Mouse (Mus musculus) midbrain, embryonic 15.5 days (tissue): ENCODE data around the gene Sertad2. TPM values are rescaled to one million over a fixed set of nuclear protein-coding genes. Genes with fewer than 3 reads are reported as not detected.

Source experiments
- ATAC-seq: fragments of 200-750 bp; cut with Nextera tagmentation; replicated peaks from 2 replicates; pipeline ENCODE4 v1.8.0; 2017; ENCODE audit warnings: moderate TSS enrichment
- H3K27ac ChIP-seq: fragments of 300-500 bp; sonication (generic); 2 replicates; pipeline ENCODE4 v1.5.1; 2015; ENCODE audit warnings: mild to moderate bottlenecking, inconsistent platforms
- H3K27me3 ChIP-seq: fragments of 300-500 bp; sonication (generic); replicated peaks from 2 replicates; pipeline ENCODE4 v1.6.1; 2015; ENCODE audit warnings: inconsistent platforms
- H3K36me3 ChIP-seq: fragments of 300-500 bp; sonication (generic); replicated peaks from 2 replicates; pipeline ENCODE4 v1.6.1; 2015; ENCODE audit warnings: inconsistent platforms
- H3K4me1 ChIP-seq: fragments of 300-500 bp; sonication (generic); 2 replicates; pipeline ENCODE4 v1.6.1; 2015; ENCODE audit warnings: inconsistent platforms
- H3K4me2 ChIP-seq: fragments of 300-500 bp; sonication (generic); 2 replicates; pipeline ENCODE4 v1.6.1; 2015; ENCODE audit warnings: inconsistent platforms, mild to moderate bottlenecking, moderate library complexity
- H3K4me3 ChIP-seq: fragments of 300-500 bp; sonication (generic); 2 replicates; pipeline ENCODE4 v1.5.1; 2015; ENCODE audit warnings: mild to moderate bottlenecking, inconsistent platforms
- H3K9ac ChIP-seq: fragments of 300-500 bp; sonication (generic); 2 replicates; pipeline ENCODE4 v1.6.1; 2015; ENCODE audit warnings: mild to moderate bottlenecking, inconsistent platforms
- H3K9me3 ChIP-seq: fragments of 300-500 bp; sonication (generic); 2 replicates; pipeline ENCODE4 v1.6.1; 2016; ENCODE audit warnings: inconsistent platforms
- WGBS: fragments of 180-500 bp; shearing (Covaris S2); methylation state at CpG from one replicate; pipeline ENCODE4 v1.1.7; 2015; ENCODE audit warnings: mixed read lengths; 5-methylcytosine and 5-hydroxymethylcytosine counted together
- polyA plus RNA-seq: library from polyadenylated mRNA; unstranded; fragments of >200 nt; fragmentation: Nextera tagmentation; extraction: Ambion mirVana; gene quantifications from 2 replicates; pipeline ENCODE4 v1.2.1, GENCODE M21; 2015

Sertad2 gene
- 27.7 and 32.3 TPM in 2 replicates for polyA plus RNA-seq

DNA sequence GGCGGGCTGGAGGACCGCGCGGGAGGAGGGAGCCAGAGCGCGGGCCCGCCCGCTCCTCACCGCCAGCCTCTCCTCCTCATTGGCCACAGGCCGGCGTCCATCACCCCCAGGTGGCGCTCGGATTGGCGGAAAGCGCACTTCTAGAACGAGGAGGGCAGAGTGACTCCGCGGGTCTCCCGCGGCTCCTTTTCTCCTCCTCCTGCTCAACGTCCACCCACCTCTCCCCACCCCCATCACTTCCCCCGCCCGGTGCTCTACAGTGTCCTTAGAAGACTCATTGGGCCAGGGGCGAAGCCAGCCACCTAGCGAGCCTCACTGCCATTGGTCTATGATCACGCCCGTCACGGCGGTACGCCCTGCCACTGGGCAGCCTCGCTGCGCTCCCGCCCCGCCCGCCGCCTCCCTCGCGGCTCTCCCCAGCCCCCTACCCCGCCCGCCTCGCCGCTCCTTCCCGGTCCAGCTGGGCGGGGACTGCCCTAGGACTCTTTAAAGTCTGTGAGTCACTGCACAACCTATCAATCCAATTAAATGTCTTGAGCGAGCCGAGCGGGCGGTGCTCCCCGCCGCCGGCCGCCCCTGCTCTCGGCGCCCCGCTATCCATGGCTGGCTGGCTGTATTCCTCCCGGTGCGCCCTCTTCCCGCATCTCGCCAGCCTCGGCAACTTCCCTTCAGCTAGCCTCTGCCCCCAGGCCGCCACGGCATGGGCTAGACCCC lies at the start of gene Sertad2:
Sertad2 (plus strand) TSS at position 515 of the 714 bp plus-strand sequence.
- Histone ChIP-seq H3K9me3 (no peaks in the 10 kb centered on the region), H3K4me3 (peak within 1 kb of the TSS; percentile 88), H3K36me3 (no peaks in the 10 kb centered on the region), H3K9ac (peak within 1 kb of the TSS; percentile 59), H3K27ac (peak within 1 kb of the TSS; percentile 94), H3K4me1 (peaks cover 24% of the 10 kb centered on the region), H3K4me2 (peak within 1 kb of the TSS; percentile 71), H3K27me3 (no peaks in the 10 kb centered on the region)
- ATAC-seq, result peak; percentile 99
- 0% methylated on average over 54 of the region's 62 CpGs for WGBS

DNA sequence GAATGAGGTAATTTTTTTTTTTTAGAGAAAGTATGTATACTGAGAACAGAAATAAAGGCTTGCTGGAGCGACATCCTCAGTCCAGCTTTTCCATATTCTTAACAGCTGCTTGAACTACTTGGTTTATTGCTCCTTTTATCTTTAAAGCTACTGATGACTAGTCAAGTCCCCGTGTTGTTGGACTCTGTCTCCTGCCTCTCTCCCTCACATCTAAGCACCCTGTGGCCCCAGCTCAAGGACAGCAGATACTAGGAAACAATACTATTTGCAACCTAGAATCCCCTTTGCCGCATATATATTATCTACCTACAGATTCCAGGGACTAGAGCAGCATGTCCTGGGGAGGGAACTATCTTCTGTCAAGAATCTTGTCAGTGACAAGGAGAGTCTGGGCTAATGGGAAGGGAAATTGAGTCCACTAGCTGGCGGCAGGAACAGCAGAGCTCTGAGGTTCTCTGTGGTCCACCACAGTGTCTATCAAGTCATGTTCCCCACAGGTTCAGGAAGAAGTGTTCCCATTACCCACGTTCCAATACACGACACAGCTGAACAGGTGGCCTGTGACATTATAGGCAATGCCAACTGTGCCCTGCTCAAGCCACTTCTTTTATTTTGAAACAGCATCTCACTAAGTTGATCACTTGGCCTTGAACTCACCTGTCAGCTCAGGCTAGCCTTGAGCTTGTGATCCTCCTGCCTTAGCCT lies 49.0 kb upstream of the Sertad2 start:
- Histone ChIP-seq H3K9ac (no peak overlapping the region), H3K27ac (no peak overlapping the region), H3K9me3 (no peaks in the 10 kb centered on the region), H3K4me2 (no peak overlapping the region), H3K4me3 (no peak overlapping the region), H3K36me3 (no peaks in the 10 kb centered on the region), H3K27me3 (no peaks in the 10 kb centered on the region), H3K4me1 (no peaks in the 10 kb centered on the region)
- ATAC-seq, result no peak
- WGBS, result 85% methylated on average over 6 of the region's 6 CpGs

DNA sequence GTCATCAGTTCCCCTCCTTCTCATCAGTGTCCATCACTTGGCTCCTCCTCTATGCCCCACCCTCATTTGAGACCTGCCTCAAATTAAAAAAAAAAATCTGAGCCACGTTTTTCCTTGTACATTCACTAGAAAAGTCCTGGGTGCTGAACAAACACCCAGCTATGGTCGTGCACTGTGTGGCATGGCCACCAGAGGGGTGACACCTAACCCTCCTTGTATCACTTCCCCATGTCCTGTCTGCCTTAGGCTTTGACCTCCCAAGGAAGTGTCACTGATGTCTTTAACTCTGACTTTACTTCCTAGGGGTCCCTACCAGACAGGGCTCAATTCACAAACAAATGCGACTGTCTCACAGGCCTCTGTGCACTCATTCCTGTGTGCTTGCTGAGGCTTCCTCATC lies 42.5 kb upstream of the Sertad2 start:
- 44% methylated on average over 3 of the region's 3 CpGs for WGBS
- Histone ChIP-seq H3K36me3 (no peaks in the 10 kb centered on the region), H3K9ac (no peak overlapping the region), H3K27me3 (no peaks in the 10 kb centered on the region), H3K27ac (no peak overlapping the region), H3K4me1 (no peaks in the 10 kb centered on the region), H3K4me3 (no peak overlapping the region), H3K9me3 (no peaks in the 10 kb centered on the region), H3K4me2 (no peak overlapping the region)
- ATAC-seq, result no peak

DNA sequence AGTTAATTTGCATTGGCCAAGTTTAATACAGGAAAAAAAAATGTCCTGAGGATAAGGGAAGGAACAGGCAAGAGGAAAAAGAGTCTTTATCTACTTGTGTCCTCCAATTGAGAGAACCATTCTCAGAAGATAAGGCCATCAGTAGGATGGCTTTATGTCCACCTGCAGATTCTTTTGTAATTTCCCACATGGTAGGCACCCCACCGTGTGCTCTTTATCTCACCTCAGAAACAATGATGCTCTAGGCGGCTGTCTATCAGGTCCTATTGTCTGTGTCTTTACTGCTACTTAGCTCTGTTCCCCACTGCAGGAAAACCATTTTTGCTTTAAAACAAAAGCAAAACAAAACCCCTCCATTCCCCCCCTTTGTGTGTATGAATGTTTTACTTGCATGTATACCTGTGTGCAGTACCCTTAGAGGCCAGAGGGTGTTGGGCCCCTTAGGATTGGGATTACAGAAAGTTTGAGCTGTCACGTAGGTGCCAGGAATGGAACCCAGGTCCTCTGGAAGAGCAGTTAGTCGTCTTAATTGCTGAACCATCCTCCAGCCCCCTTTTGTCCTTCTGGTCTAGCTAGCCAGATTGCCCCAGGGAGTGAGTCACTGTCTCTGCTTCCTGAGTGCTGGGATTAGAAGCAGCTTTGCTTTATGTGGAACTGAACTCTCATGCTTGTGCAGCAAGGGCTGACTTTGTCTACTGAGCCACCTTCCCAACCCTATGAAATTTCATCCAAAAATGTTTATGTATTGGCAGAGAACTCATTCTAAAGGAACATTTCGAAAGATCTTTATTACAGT lies 41.7 kb upstream of the Sertad2 start:
- H3K27me3 ChIP-seq, result no peaks in the 10 kb centered on the region
- no peak overlapping the region for H3K4me3 ChIP-seq
- H3K27ac ChIP-seq, result no peak overlapping the region
- 57% methylated on average over 5 of the region's 5 CpGs for WGBS
- no peaks in the 10 kb centered on the region for H3K4me1 ChIP-seq
- ATAC-seq, result no peak
- H3K9ac ChIP-seq, result no peak overlapping the region
- no peaks in the 10 kb centered on the region for H3K36me3 ChIP-seq
- H3K4me2 ChIP-seq, result no peak overlapping the region
- no peaks in the 10 kb centered on the region for H3K9me3 ChIP-seq

- Histone ChIP-seq H3K27me3 (no peaks in the 10 kb centered on the region), H3K27ac (no peak overlapping the region), H3K4me1 (no peaks in the 10 kb centered on the region), H3K4me3 (no peak overlapping the region), H3K4me2 (no peak overlapping the region), H3K9ac (no peak overlapping the region), H3K36me3 (no peaks in the 10 kb centered on the region), H3K9me3 (no peaks in the 10 kb centered on the region)
- no peak for ATAC-seq
- 94% methylated on average over 6 of the region's 6 CpGs for WGBS
Observed at GRCm38 (mm10) chr11:20513574-20513973, 29.5 kb upstream of the Sertad2 start.

DNA sequence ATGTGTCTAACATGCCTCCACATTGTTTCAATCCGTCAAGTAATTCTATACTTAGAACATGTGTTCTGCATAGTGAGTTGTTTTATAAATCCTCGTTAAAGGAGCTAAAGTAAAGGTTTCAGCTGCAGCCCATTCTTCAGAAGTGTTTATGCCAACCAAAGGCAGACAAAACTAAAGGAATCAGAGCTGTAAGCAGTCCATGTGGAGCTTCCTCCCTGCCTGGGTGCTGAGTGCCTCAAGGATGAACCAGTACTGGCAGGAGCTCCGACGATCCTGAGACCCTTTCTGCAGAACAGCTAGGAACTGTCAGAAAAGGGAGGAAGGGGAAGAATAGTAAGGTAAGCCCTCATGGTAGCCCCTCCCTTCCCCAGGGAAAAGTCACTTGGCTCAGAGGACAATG lies 28.3 kb upstream of the Sertad2 start:
- ATAC-seq, result no peak
- no peak overlapping the region for H3K4me2 ChIP-seq
- H3K9ac ChIP-seq, result no peak overlapping the region
- H3K36me3 ChIP-seq, result no peaks in the 10 kb centered on the region
- no peaks in the 10 kb centered on the region for H3K27me3 ChIP-seq
- no peaks in the 10 kb centered on the region for H3K9me3 ChIP-seq
- no peak overlapping the region for H3K4me3 ChIP-seq
- WGBS, result 78% methylated on average over 4 of the region's 4 CpGs
- H3K27ac ChIP-seq, result no peak overlapping the region
- no peaks in the 10 kb centered on the region for H3K4me1 ChIP-seq

DNA sequence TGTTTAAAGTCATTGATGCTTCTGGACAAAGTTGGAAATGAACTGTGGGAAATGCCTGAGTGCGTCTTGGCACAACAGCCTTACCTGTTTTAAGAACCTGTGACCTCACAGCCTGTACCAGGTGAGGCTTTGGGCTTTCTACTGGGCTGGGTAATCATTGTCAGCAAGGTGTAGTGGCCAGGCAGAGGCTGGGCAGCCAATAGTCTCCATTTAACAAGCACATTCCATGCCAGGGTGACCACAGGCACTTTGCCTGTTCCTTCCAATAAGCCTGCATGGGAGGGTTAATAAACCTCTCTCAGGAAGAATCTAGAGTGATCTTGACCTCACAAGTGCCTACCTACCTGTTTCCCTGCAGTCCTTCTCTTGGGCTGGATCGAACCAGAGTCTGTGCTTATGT lies 21.7 kb upstream of the Sertad2 start:
- Histone ChIP-seq H3K36me3 (no peaks in the 10 kb centered on the region), H3K9ac (no peak overlapping the region), H3K27ac (no peak overlapping the region), H3K4me1 (no peaks in the 10 kb centered on the region), H3K9me3 (no peaks in the 10 kb centered on the region), H3K4me3 (no peak overlapping the region), H3K27me3 (no peaks in the 10 kb centered on the region), H3K4me2 (no peak overlapping the region)
- no peak for ATAC-seq
- 89% methylated on average over 2 of the region's 2 CpGs for WGBS

GRCm38 (mm10) chr11:20522750-20523149 lies 20.3 kb upstream of the Sertad2 start:
- Histone ChIP-seq H3K36me3 (no peaks in the 10 kb centered on the region), H3K9me3 (no peaks in the 10 kb centered on the region), H3K27ac (no peak overlapping the region), H3K4me2 (no peak overlapping the region), H3K27me3 (no peaks in the 10 kb centered on the region), H3K9ac (no peak overlapping the region), H3K4me3 (no peak overlapping the region), H3K4me1 (no peaks in the 10 kb centered on the region)
- WGBS, result 56% methylated on average over 4 of the region's 4 CpGs
- no peak for ATAC-seq

DNA sequence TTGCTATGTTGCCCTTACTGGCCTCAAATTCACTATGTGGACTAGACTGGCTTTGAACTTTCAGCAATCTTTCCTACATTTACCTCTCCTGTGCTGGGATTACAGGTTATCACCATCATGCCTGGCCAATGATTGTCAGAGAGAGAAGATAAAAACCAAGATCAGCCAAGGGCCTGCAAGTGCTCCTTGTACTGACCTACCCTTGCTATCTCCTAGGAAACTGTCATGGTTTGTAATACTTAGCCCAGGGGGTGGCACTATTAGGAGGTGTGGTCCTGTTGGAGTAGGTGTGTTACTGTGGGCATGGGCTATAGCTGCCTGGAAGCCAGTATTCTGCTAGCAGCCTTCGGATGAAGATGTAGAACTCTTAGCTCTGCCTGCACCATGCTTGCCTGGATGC lies 18.6 kb upstream of the Sertad2 start:
- Histone ChIP-seq H3K9me3 (no peaks in the 10 kb centered on the region), H3K4me1 (no peaks in the 10 kb centered on the region), H3K4me3 (no peak overlapping the region), H3K36me3 (no peaks in the 10 kb centered on the region), H3K27me3 (no peaks in the 10 kb centered on the region), H3K27ac (no peak overlapping the region), H3K4me2 (no peak overlapping the region), H3K9ac (no peak overlapping the region)
- ATAC-seq, result no peak
- 92% methylated on average over 1 of the region's 1 CpGs for WGBS

- Histone ChIP-seq H3K27me3 (no peaks in the 10 kb centered on the region), H3K36me3 (no peaks in the 10 kb centered on the region), H3K9me3 (no peaks in the 10 kb centered on the region), H3K27ac (no peak overlapping the region), H3K4me3 (no peak overlapping the region), H3K9ac (no peak overlapping the region), H3K4me1 (peaks cover 2% of the 10 kb centered on the region; the same call in 1 of the 2 replicates), H3K4me2 (no peak overlapping the region)
- 80% methylated on average over 8 of the region's 8 CpGs for WGBS
- no peak for ATAC-seq
Observed at GRCm38 (mm10) chr11:20525909-20526308, 17.1 kb upstream of the Sertad2 start.

DNA sequence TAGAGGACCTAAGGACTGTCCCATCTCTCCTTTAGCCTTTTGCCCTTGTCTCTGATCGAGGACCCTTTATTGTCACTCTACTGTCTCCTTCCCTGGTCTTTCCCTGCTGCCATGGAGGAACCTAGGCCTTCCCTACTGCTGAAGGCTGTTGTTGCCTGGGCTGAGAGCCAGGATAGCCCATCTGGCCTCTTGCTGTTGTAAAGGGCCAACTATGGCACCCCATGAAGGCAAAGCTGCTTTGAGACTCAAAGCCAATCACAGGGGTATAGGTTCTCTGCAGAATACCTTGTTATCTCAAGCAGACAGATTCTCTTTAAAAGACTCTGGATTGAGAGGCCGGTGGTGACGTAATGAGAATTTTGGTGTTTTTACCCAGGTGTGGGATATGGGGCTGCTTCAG lies 15.2 kb upstream of the Sertad2 start:
- Histone ChIP-seq H3K9me3 (no peaks in the 10 kb centered on the region), H3K36me3 (no peaks in the 10 kb centered on the region), H3K9ac (no peak overlapping the region), H3K27me3 (no peaks in the 10 kb centered on the region), H3K4me3 (no peak overlapping the region), H3K4me2 (no peak overlapping the region), H3K27ac (no peak overlapping the region), H3K4me1 (peaks cover 8% of the 10 kb centered on the region)
- WGBS, result 90% methylated on average over 3 of the region's 3 CpGs
- ATAC-seq, result no peak

DNA sequence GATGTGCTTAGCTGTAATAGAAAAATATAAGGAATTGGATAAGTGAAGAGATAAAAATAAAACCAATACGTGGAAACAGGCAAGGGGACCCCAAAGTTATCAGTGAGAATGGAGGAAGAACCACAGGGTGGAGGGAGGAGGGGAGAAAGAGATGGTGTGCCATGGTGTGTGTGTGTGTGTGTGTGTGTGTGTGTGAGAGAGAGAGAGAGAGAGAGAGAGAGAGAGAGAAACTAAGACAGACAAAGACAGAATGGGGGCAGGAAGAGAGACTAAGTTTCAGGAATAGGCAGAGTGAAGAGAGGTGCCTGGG lies 11.4 kb upstream of the Sertad2 start:
- WGBS, result 9% methylated on average over 1 of the region's 1 CpGs
- Histone ChIP-seq H3K27ac (peak overlapping the region; percentile 32), H3K9me3 (no peaks in the 10 kb centered on the region), H3K36me3 (no peaks in the 10 kb centered on the region), H3K4me2 (peak overlapping the region; percentile 71), H3K27me3 (no peaks in the 10 kb centered on the region), H3K4me3 (peak overlapping the region; percentile 46), H3K9ac (peak overlapping the region; percentile 58), H3K4me1 (peaks cover 8% of the 10 kb centered on the region)
- no peak for ATAC-seq
